Mouse (Mus musculus) liver, postnatal 0 days (tissue): ENCODE measurements at regions not wholly inside any gene's neighbourhood (a gene's known extent, or its start where the extent isn't known, plus 50 kb on each side); places are given as distances from the start of the nearest gene placed in this dataset.
"Not testable (repeated sequence)": the region's sequence is repeated elsewhere in the genome, so short reads cannot be mapped to it uniquely, and the experiment has no call there.

Experiments used
- ATAC-seq: fragments of 200-750 bp; cut with Nextera tagmentation; 2 replicates; pipeline ENCODE4 v1.8.0; 2017; ENCODE audit warnings: mild to moderate bottlenecking, moderate library complexity
- DNase-seq: peaks from one replicate; pipeline ENCODE4 v3.0.0-alpha.2; 2016
- H3K27ac ChIP-seq: fragments of 300-500 bp; sonication (generic); 2 replicates; pipeline ENCODE4 v1.5.1; 2014; ENCODE audit warnings: antibody characterized with exemption, moderate library complexity, mild to moderate bottlenecking, low read depth
- H3K27me3 ChIP-seq: fragments of 300-500 bp; sonication (generic); 2 replicates; pipeline ENCODE4 v1.6.1; 2014; ENCODE audit warnings: low read length, control low read depth, mixed read lengths; ENCODE audit not compliant: insufficient read depth
- H3K36me3 ChIP-seq: fragments of 300-500 bp; sonication (generic); replicated peaks from 2 replicates; pipeline ENCODE4 v1.6.1; 2014; ENCODE audit warnings: mild to moderate bottlenecking, control low read depth, low read length, moderate library complexity, mixed read lengths; ENCODE audit not compliant: insufficient read depth
- H3K4me1 ChIP-seq: fragments of 300-500 bp; sonication (generic); 2 replicates; pipeline ENCODE4 v1.6.1; 2014; ENCODE audit warnings: antibody characterized with exemption, mild to moderate bottlenecking, control low read depth; ENCODE audit not compliant: insufficient read depth
- H3K4me2 ChIP-seq: fragments of 300-500 bp; sonication (generic); 2 replicates; pipeline ENCODE4 v1.6.1; 2014; ENCODE audit warnings: low read depth, mild to moderate bottlenecking, low read length, moderate library complexity, mixed read lengths
- H3K4me3 ChIP-seq: fragments of 300-500 bp; sonication (generic); 2 replicates; pipeline ENCODE4 v1.5.1; 2014; ENCODE audit warnings: low read depth, low read length
- H3K9ac ChIP-seq: fragments of 300-500 bp; sonication (generic); replicated peaks from 2 replicates; pipeline ENCODE4 v1.6.1; 2014; ENCODE audit warnings: mild to moderate bottlenecking, moderate library complexity
- H3K9me3 ChIP-seq: fragments of 300-500 bp; sonication (generic); 2 replicates; pipeline ENCODE4 v1.6.1; 2016; ENCODE audit warnings: mild to moderate bottlenecking, control low read depth, low read length, mixed read lengths
- CTCF ChIP-seq: sonication (generic); IDR thresholded peaks from 2 replicates; pipeline ENCODE4 v1.5.1; 2016; ENCODE audit warnings: antibody characterized with exemption, low read depth
- EP300 ChIP-seq: IDR thresholded peaks from 2 replicates; pipeline ENCODE4 v1.6.1; 2016; ENCODE audit warnings: antibody characterized with exemption, low read depth, mild to moderate bottlenecking
- WGBS: fragments of 180-500 bp; shearing (Covaris S2); extraction: QIAGEN DNeasy Blood & Tissue Kit; methylation state at CpG from one replicate; pipeline ENCODE4 v1.1.7; 2014; ENCODE audit not compliant: insufficient replicate concordance; 5-methylcytosine and 5-hydroxymethylcytosine counted together

DNA sequence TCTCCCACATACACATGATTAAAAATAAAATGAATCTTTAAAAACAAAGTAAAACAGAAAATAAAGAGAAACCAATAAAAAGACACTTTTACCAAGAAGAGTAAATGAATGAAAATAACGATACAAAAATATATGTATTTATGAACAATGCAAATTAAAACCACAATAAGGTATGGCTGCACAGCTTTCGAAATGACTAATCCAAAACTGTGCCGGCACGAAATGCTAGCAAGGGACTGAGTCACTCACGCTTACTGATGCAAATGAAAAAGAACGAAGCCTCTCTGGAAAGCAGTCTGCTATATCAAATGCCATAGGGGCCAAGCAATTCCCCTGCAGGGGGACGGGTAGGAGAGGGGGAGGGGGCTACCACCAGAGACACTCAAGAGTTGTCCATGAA is 704.0 kb downstream of the 4930447A16Rik start:
- DNase-seq (no peak), ATAC-seq (no peak)
- 79% methylated on average over 7 of the region's 7 CpGs for WGBS
- Histone ChIP-seq H3K4me2 (no peak overlapping the region), H3K36me3 (no peaks in the 10 kb centered on the region), H3K4me1 (no peaks in the 10 kb centered on the region), H3K27ac (no peak overlapping the region), H3K9me3 (no peaks in the 10 kb centered on the region), H3K27me3 (no peaks in the 10 kb centered on the region), H3K4me3 (no peak overlapping the region), H3K9ac (no peak overlapping the region)
- TF ChIP-seq CTCF (no peak), EP300 (no peak)

GRCm38 (mm10) chr15:38129861-38130631 is 704.7 kb downstream of the 4930447A16Rik start:
- no peak overlapping the region for H3K4me3 ChIP-seq
- no peaks in the 10 kb centered on the region for H3K4me1 ChIP-seq
- H3K27ac ChIP-seq, result no peak overlapping the region
- TF ChIP-seq EP300, result no peak
- no peak for TF ChIP-seq CTCF
- DNase-seq (no peak), ATAC-seq (no peak)
- no peaks in the 10 kb centered on the region for H3K27me3 ChIP-seq
- H3K9me3 ChIP-seq, result no peaks in the 10 kb centered on the region
- H3K9ac ChIP-seq, result no peak overlapping the region
- H3K36me3 ChIP-seq, result no peaks in the 10 kb centered on the region
- H3K4me2 ChIP-seq, result no peak overlapping the region
- 69% methylated on average over 8 of the region's 8 CpGs for WGBS

DNA sequence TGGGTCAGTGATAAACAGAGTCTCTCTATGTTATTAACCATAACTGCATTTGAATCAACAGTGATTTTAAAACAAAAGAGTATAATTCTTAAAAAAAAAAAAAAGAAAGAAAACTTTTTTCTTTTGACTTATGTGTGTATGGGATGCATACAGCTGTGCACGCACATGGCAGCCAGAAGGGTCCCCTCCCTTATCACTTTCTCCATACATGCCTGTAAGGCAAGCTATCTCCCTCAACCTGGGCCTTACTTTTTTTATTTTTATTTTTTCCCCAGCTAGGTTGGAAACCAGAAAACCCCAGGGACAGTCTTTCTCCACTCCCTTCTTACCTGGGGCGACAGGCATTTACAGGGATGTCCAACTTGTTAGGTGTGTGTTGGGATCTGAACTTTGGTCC is 705.3 kb downstream of the 4930447A16Rik start:
- TF ChIP-seq EP300 (no peak), CTCF (no peak)
- ATAC-seq, result no peak

GRCm38 (mm10) chr15:38139639-38140038 is 714.3 kb downstream of the 4930447A16Rik start:
- no peaks in the 10 kb centered on the region for H3K36me3 ChIP-seq
- WGBS, result 70% methylated on average over 1 of the region's 1 CpGs
- no peaks in the 10 kb centered on the region for H3K4me1 ChIP-seq
- no peak overlapping the region for H3K9ac ChIP-seq
- H3K4me2 ChIP-seq, result no peak overlapping the region
- ATAC-seq (no peak), DNase-seq (no peak)
- no peak overlapping the region for H3K4me3 ChIP-seq
- no peak for TF ChIP-seq EP300
- no peak for TF ChIP-seq CTCF
- no peaks in the 10 kb centered on the region for H3K27me3 ChIP-seq
- H3K9me3 ChIP-seq, result no peaks in the 10 kb centered on the region
- H3K27ac ChIP-seq, result no peak overlapping the region

More for the DNA sequence above, 705.3 kb downstream of the 4930447A16Rik start:
- Histone ChIP-seq H3K27me3 (no peaks in the 10 kb centered on the region), H3K4me2 (no peak overlapping the region), H3K4me3 (no peak overlapping the region), H3K4me1 (no peaks in the 10 kb centered on the region), H3K36me3 (no peaks in the 10 kb centered on the region), H3K9ac (no peak overlapping the region), H3K27ac (no peak overlapping the region), H3K9me3 (no peaks in the 10 kb centered on the region)
- 65% methylated on average over 2 of the region's 2 CpGs for WGBS
- DNase-seq, result no peak

DNA sequence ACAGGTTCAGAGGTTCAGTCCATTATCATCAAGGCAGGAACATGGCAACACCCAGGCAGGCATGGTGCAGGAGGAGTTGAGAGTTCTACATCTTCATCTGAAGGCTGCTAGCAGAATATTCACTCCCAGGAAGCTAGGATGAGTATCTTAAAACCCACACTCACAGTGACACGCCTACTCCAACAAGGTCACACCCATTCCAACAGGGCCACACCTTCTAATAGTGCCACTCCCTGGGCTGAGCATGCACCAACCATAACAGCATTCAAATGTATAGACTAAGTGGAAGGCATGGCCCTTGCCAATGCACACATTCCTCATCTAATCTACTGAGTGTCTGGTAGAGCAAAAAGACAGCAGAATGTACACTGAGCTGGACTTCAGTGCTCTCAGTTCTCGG is 718.1 kb downstream of the 4930447A16Rik start:
- no peak overlapping the region for H3K9ac ChIP-seq
- TF ChIP-seq EP300 (no peak), CTCF (no peak)
- ATAC-seq (peak; percentile 43; the same call in 1 of the 2 replicates), DNase-seq (no peak)
- WGBS, result 60% methylated on average over 2 of the region's 2 CpGs
- no peak overlapping the region for H3K4me2 ChIP-seq
- H3K4me1 ChIP-seq, result no peaks in the 10 kb centered on the region
- H3K9me3 ChIP-seq, result no peaks in the 10 kb centered on the region
- no peaks in the 10 kb centered on the region for H3K27me3 ChIP-seq
- no peak overlapping the region for H3K4me3 ChIP-seq
- no peaks in the 10 kb centered on the region for H3K36me3 ChIP-seq
- no peak overlapping the region for H3K27ac ChIP-seq

DNA sequence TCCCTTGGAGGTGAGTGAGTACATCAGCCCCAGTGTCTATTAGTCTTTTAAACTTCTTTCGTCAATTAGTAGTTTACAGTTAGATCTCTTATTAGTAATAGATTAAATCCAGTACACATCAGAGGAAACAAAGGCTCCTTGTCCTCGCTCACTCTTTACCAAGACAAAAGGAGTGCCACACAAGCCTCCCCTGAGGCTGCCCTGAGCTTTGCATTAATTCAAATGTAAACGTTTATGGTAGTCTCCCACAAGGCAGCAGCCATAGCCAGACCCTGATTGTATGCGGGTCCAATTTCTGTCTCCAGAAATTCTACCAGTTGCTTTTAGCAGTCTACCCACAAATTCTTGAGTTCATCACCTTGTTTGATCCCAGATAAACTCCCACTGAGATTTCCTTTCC is 726.3 kb downstream of the 4930447A16Rik start:
- H3K27ac ChIP-seq, result no peak overlapping the region
- H3K4me3 ChIP-seq, result no peak overlapping the region
- no peaks in the 10 kb centered on the region for H3K27me3 ChIP-seq
- H3K9ac ChIP-seq, result no peak overlapping the region
- DNase-seq, result no peak
- no peaks in the 10 kb centered on the region for H3K4me1 ChIP-seq
- H3K36me3 ChIP-seq, result no peaks in the 10 kb centered on the region
- WGBS, result 74% methylated on average over 4 of the region's 4 CpGs
- TF ChIP-seq EP300, result no peak
- no peak for TF ChIP-seq CTCF
- H3K4me2 ChIP-seq, result no peak overlapping the region
- ATAC-seq, result no peak
- H3K9me3 ChIP-seq, result peaks cover 5% of the 10 kb centered on the region; the same call in 1 of the 2 replicates

GRCm38 (mm10) chr15:38153821-38154220 is 728.5 kb downstream of the 4930447A16Rik start:
- not testable (repeated sequence) for H3K9ac ChIP-seq, H3K9me3 ChIP-seq, H3K4me3 ChIP-seq, H3K4me1 ChIP-seq, H3K27ac ChIP-seq, H3K4me2 ChIP-seq, H3K36me3 ChIP-seq, DNase-seq, ATAC-seq, H3K27me3 ChIP-seq
